Comparison of ENCODE assay signal across 12 mouse cellular contexts in the genomic region with DNA sequence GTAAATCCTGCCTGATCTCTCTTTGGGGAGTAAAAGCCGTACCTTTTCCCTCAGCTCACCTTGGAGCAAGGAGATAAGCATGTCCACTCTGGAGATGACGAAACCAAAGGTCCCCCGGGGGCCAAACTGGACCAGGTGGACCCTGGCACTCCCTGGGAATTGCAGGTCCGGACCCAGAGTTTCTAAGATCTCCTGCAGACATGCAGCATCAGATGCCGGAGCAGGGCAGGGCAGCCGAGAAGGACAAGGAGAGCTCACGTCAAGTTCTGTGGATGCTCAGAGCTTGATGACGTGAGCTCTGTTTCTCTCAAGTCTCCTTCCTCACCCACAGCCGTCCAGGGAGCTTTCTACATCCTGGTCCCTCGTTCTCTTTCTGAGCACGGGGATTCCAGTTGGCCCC.
"Had no signal": no experiment of that assay in that cellular context is flagged by ENCODE, and none has a peak within 500 bp of the region (broad histone marks: within the 10 kb centered on the region; RNA-seq: fewer than 3 reads in every experiment).

No protein-coding gene starts in this region.

- DNase-seq: retina, postnatal 1 day; right cerebral cortex, adult 18-20 months; right cerebral cortex, postnatal 14 days; right cerebral cortex, postnatal 25 days; right cerebral cortex, postnatal 4 days; spleen, adult 18-20 months; thymus, adult 18-20 months; thymus, adult 2 months; thymus, postnatal 14 days; thymus, postnatal 25 days; thymus, postnatal 36 days; thymus, postnatal 4 days had no signal
